Mouse (Mus musculus) limb, embryonic 11.5 days (tissue): ENCODE results near the gene Enpp3. TPM values are rescaled to one million over a fixed set of nuclear protein-coding genes. Genes with fewer than 3 reads are reported as not detected.
"Not testable (repeated sequence)": the region's sequence is repeated elsewhere in the genome, so short reads cannot be mapped to it uniquely, and the experiment has no call there.

Experiments
- ATAC-seq: fragments of 200-750 bp; cut with Nextera tagmentation; 2 replicates; pipeline ENCODE4 v1.8.0; 2017; ENCODE audit warnings: low read depth; ENCODE audit not compliant: insufficient number of reproducible peaks, low FRiP score, low TSS enrichment
- DNase-seq: peaks from one replicate; pipeline ENCODE4 v3.0.0-alpha.2; 2015; ENCODE audit warnings: low spot score
- H3K27ac ChIP-seq: fragments of 300-500 bp; sonication (generic); replicated peaks from 2 replicates; pipeline ENCODE4 v1.5.1; 2014; ENCODE audit warnings: low read depth, mild to moderate bottlenecking, low read length
- H3K27me3 ChIP-seq: fragments of 300-500 bp; sonication (generic); 2 replicates; pipeline ENCODE4 v1.6.1; 2014; ENCODE audit warnings: mild to moderate bottlenecking, low read length, mixed read lengths; ENCODE audit not compliant: control insufficient read depth, insufficient read depth
- H3K36me3 ChIP-seq: fragments of 300-500 bp; sonication (generic); 2 replicates; pipeline ENCODE4 v1.6.1; 2014; ENCODE audit warnings: mild to moderate bottlenecking, low read length, moderate library complexity, mixed read lengths; ENCODE audit not compliant: control insufficient read depth, insufficient read depth
- H3K4me1 ChIP-seq: fragments of 300-500 bp; sonication (generic); 2 replicates; pipeline ENCODE4 v1.6.1; 2014; ENCODE audit warnings: low read length, mixed read lengths; ENCODE audit not compliant: control insufficient read depth, insufficient read depth
- H3K4me2 ChIP-seq: fragments of 300-500 bp; sonication (generic); 2 replicates; pipeline ENCODE4 v1.6.1; 2014; ENCODE audit warnings: low read depth, mild to moderate bottlenecking, moderate library complexity; ENCODE audit not compliant: severe bottlenecking
- H3K4me3 ChIP-seq: fragments of 300-500 bp; sonication (generic); 2 replicates; pipeline ENCODE4 v1.5.1; 2014; ENCODE audit warnings: low read depth, low read length
- H3K9ac ChIP-seq: fragments of 300-500 bp; sonication (generic); 2 replicates; pipeline ENCODE4 v1.6.1; 2014; ENCODE audit warnings: mild to moderate bottlenecking, low read length
- H3K9me3 ChIP-seq: fragments of 300-500 bp; sonication (generic); 2 replicates; pipeline ENCODE4 v1.6.1; 2016; ENCODE audit warnings: low read length; ENCODE audit not compliant: control insufficient read depth
- WGBS: fragments of 180-500 bp; shearing (Covaris S2); extraction: QIAGEN DNeasy Blood & Tissue Kit; methylation state at CpG from one replicate; pipeline ENCODE4 v1.1.7; 2014; 5-methylcytosine and 5-hydroxymethylcytosine counted together
- polyA plus RNA-seq: library from polyadenylated mRNA; unstranded; fragments of >200 nt; fragmentation: Nextera tagmentation; extraction: Ambion mirVana; gene quantifications from 2 replicates; pipeline ENCODE4 v1.2.1, GENCODE M21; 2014

Enpp3 gene
- polyA plus RNA-seq, 1 experiment from 2014 or later = 10.1 TPM

- no peaks in the 10 kb centered on the region; the same call in 1 of the 2 replicates for H3K36me3 ChIP-seq
- DNase-seq = no peak
- whole genome bisulfite sequencing = 89% methylated on average over 5 of the region's 5 CpGs
- no peak overlapping the region for H3K4me2 ChIP-seq
- H3K9me3 ChIP-seq = no peaks in the 10 kb centered on the region
- no peak overlapping the region for H3K27ac ChIP-seq
- no peaks in the 10 kb centered on the region for H3K27me3 ChIP-seq
- H3K9ac ChIP-seq = no peak overlapping the region
- no peaks in the 10 kb centered on the region for H3K4me1 ChIP-seq
- no peak for ATAC-seq
- H3K4me3 ChIP-seq = no peak overlapping the region
Observed at GRCm38 (mm10) chr10:24806756-24807155, 35.9 kb downstream of the Enpp3 start.

GRCm38 (mm10) chr10:24805876-24806275 is 36.7 kb downstream of the Enpp3 start:
- H3K4me2 ChIP-seq = no peak overlapping the region
- H3K9ac ChIP-seq = no peak overlapping the region
- DNase-seq (no peak), ATAC-seq (no peak)
- H3K27me3 ChIP-seq = no peaks in the 10 kb centered on the region
- H3K36me3 ChIP-seq = no peaks in the 10 kb centered on the region; the same call in 1 of the 2 replicates
- H3K27ac ChIP-seq = no peak overlapping the region
- no peak overlapping the region for H3K4me3 ChIP-seq
- 91% methylated on average over 10 of the region's 10 CpGs for WGBS
- no peaks in the 10 kb centered on the region for H3K4me1 ChIP-seq
- H3K9me3 ChIP-seq = no peaks in the 10 kb centered on the region

- no peak overlapping the region for H3K4me2 ChIP-seq
- 72% methylated on average over 2 of the region's 2 CpGs for WGBS
- H3K9ac ChIP-seq = no peak overlapping the region
- H3K27ac ChIP-seq = no peak overlapping the region
- DNase-seq (no peak), ATAC-seq (no peak)
- no peaks in the 10 kb centered on the region for H3K4me1 ChIP-seq
- no peaks in the 10 kb centered on the region for H3K27me3 ChIP-seq
- no peaks in the 10 kb centered on the region for H3K9me3 ChIP-seq
- H3K4me3 ChIP-seq = no peak overlapping the region
- no peaks in the 10 kb centered on the region; the same call in 1 of the 2 replicates for H3K36me3 ChIP-seq
Observed at GRCm38 (mm10) chr10:24805173-24805572, 37.5 kb downstream of the Enpp3 start.

GRCm38 (mm10) chr10:24802742-24803244 is 39.8 kb downstream of the Enpp3 start:
- WGBS = 89% methylated on average over 2 of the region's 2 CpGs

GRCm38 (mm10) chr10:24801796-24802195 is 40.8 kb downstream of the Enpp3 start:
- no peak for ATAC-seq
- no peak overlapping the region for H3K4me3 ChIP-seq
- no peak for DNase-seq

More at GRCm38 (mm10) chr10:24802742-24803244, 39.8 kb downstream of the Enpp3 start:
- DNase-seq, H3K27ac ChIP-seq, H3K9me3 ChIP-seq, H3K9ac ChIP-seq, ATAC-seq, H3K4me1 ChIP-seq, H3K4me2 ChIP-seq, H3K27me3 ChIP-seq, H3K36me3 ChIP-seq, H3K4me3 ChIP-seq: not testable (repeated sequence)

GRCm38 (mm10) chr10:24797246-24797645 is 45.4 kb downstream of the Enpp3 start:
- DNase-seq = peak; percentile 84
- H3K27ac ChIP-seq = no peak overlapping the region
- H3K36me3 ChIP-seq = no peaks in the 10 kb centered on the region; the same call in 1 of the 2 replicates
- no peaks in the 10 kb centered on the region for H3K9me3 ChIP-seq
- H3K4me1 ChIP-seq = no peaks in the 10 kb centered on the region
- ATAC-seq = no peak
- H3K4me3 ChIP-seq = no peak overlapping the region
- H3K27me3 ChIP-seq = no peaks in the 10 kb centered on the region
- H3K9ac ChIP-seq = no peak overlapping the region
- WGBS = 49% methylated on average over 5 of the region's 5 CpGs
- no peak overlapping the region for H3K4me2 ChIP-seq

More at GRCm38 (mm10) chr10:24801796-24802195, 40.8 kb downstream of the Enpp3 start:
- H3K4me2 ChIP-seq = no peak overlapping the region
- H3K4me1 ChIP-seq = no peaks in the 10 kb centered on the region
- H3K27me3 ChIP-seq = no peaks in the 10 kb centered on the region
- H3K9me3 ChIP-seq = no peaks in the 10 kb centered on the region
- no peak overlapping the region for H3K27ac ChIP-seq
- H3K36me3 ChIP-seq = no peaks in the 10 kb centered on the region; the same call in 1 of the 2 replicates
- 92% methylated on average over 2 of the region's 2 CpGs for WGBS
- H3K9ac ChIP-seq = no peak overlapping the region

GRCm38 (mm10) chr10:24792756-24793155 is 49.9 kb downstream of the Enpp3 start:
- ATAC-seq (no peak), DNase-seq (no peak)
- Histone ChIP-seq H3K9me3 (no peaks in the 10 kb centered on the region), H3K27me3 (no peaks in the 10 kb centered on the region), H3K36me3 (no peaks in the 10 kb centered on the region), H3K9ac (no peak overlapping the region), H3K27ac (no peak overlapping the region), H3K4me1 (no peaks in the 10 kb centered on the region), H3K4me3 (no peak overlapping the region), H3K4me2 (no peak overlapping the region)
- WGBS = 89% methylated on average over 7 of the region's 7 CpGs

GRCm38 (mm10) chr10:24789747-24790545 is 52.7 kb downstream of the Enpp3 start:
- no peak overlapping the region for H3K4me2 ChIP-seq
- WGBS = 77% methylated on average over 11 of the region's 11 CpGs
- DNase-seq = peak; percentile 57
- no peak overlapping the region for H3K4me3 ChIP-seq
- no peaks in the 10 kb centered on the region for H3K4me1 ChIP-seq
- no peaks in the 10 kb centered on the region for H3K9me3 ChIP-seq
- H3K27ac ChIP-seq = no peak overlapping the region
- no peaks in the 10 kb centered on the region for H3K27me3 ChIP-seq
- no peak overlapping the region for H3K9ac ChIP-seq
- ATAC-seq = no peak
- H3K36me3 ChIP-seq = no peaks in the 10 kb centered on the region
